Mouse (Mus musculus) B cell, adult (primary cell): ENCODE results near the gene Txnl4b. TPM values are rescaled to one million over a fixed set of nuclear protein-coding genes. Genes with fewer than 3 reads are reported as not detected.

Experiments
- total RNA-seq: library from RNA; stranded (reverse); gene quantifications from 4 replicates; pipeline ENCODE4 v1.2.4, GENCODE M21; 2023; ENCODE audit not compliant: inconsistent age

Txnl4b gene
- 3.1 to 5.6 TPM (median 5.5 TPM) in 4 replicates for total RNA-seq

GRCm38 (mm10) chr8:109565498-109566333 lies at the start of gene Txnl4b, which contains the start of gene Dhx38:
Gene Txnl4b, plus strand, starts transcription at chr8:109565892.
Gene Dhx38, minus strand, starts transcription at chr8:109565861.

GRCm38 (mm10) chr8:109578900-109579301 lies 13.2 kb downstream of the Txnl4b start, which contains the start of gene Hp:
Gene Hp, minus strand, starts transcription at chr8:109579172.

GRCm38 (mm10) chr8:109608271-109609152 lies 42.8 kb downstream of the Txnl4b start, which contains the start of gene Dhodh:
Gene Dhodh, minus strand, starts transcription at chr8:109608673.

GRCm38 (mm10) chr8:109614243-109615210 lies 48.8 kb downstream of the Txnl4b start, which contains the start of gene Pkd1l3:
Gene Pkd1l3, plus strand, starts transcription at chr8:109614517.

Other genes with a start within 250 kb of the Txnl4b start
- not detected in 4 replicates for gene Pmfbp1, start 71.9 kb upstream of the Txnl4b start, total RNA-seq
- gene Dhx38, start within 50 bp of the Txnl4b start, total RNA-seq: 73.5 to 80.0 TPM (median 78.9 TPM) in 4 replicates
- 0.90 TPM in 1 of 4 replicates, not detected in the others for gene Hp, start 13.3 kb downstream of the Txnl4b start, total RNA-seq
- gene Dhodh, start 42.8 kb downstream of the Txnl4b start, total RNA-seq: 19.4 to 26.3 TPM (median 20.9 TPM) in 4 replicates
- 0.97 to 1.7 TPM (median 1.3 TPM) in 4 replicates for gene Pkd1l3, start 48.6 kb downstream of the Txnl4b start, total RNA-seq
- gene Ist1, start 127.4 kb downstream of the Txnl4b start, total RNA-seq: 112 to 116 TPM (median 114 TPM) in 4 replicates
- gene Zfp821, start 139.7 kb downstream of the Txnl4b start, total RNA-seq: 22.5 to 28.0 TPM (median 25.2 TPM) in 4 replicates
- gene Atxn1l, start 171.8 kb downstream of the Txnl4b start, total RNA-seq: 35.9 to 46.6 TPM (median 41.8 TPM) in 4 replicates
- 75.9 to 91.7 TPM (median 85.0 TPM) in 4 replicates for gene Ap1g1, start 212.7 kb downstream of the Txnl4b start, total RNA-seq